Mouse (Mus musculus) testis, adult 2 months (tissue): ENCODE data around the gene Wdr45. TPM values are rescaled to one million over a fixed set of nuclear protein-coding genes. Genes with fewer than 3 reads are reported as not detected.

ENCODE experiments used
- H3K27ac ChIP-seq: fragments of 200-500 bp; 2 replicates; pipeline ENCODE4 v1.5.1; 2012; ENCODE audit warnings: low read depth, low read length; ENCODE audit not compliant: control insufficient read depth, insufficient read depth
- H3K27me3 ChIP-seq: fragments of 200-500 bp; 2 replicates; pipeline ENCODE4 v1.6.1; 2012; ENCODE audit warnings: mild to moderate bottlenecking, low read length, moderate library complexity; ENCODE audit not compliant: control insufficient read depth, insufficient read depth
- H3K36me3 ChIP-seq: fragments of 200-500 bp; 2 replicates; pipeline ENCODE4 v1.6.1; 2012; ENCODE audit warnings: mild to moderate bottlenecking, low read length; ENCODE audit not compliant: control insufficient read depth, insufficient read depth
- H3K4me1 ChIP-seq: fragments of 200-500 bp; 2 replicates; pipeline ENCODE4 v1.6.1; 2012; ENCODE audit warnings: low read length; ENCODE audit not compliant: control insufficient read depth, insufficient read depth
- H3K4me3 ChIP-seq: fragments of 200-500 bp; 2 replicates; pipeline ENCODE4 v1.5.1; 2012; ENCODE audit warnings: low read depth, mild to moderate bottlenecking, low read length, moderate library complexity, mixed read lengths; ENCODE audit not compliant: control insufficient read depth
- CTCF ChIP-seq: fragments of 200-500 bp; IDR thresholded peaks from 2 replicates; pipeline ENCODE4 v1.5.1; 2012; ENCODE audit warnings: low read depth, mild to moderate bottlenecking, inconsistent platforms, low read length, moderate library complexity; ENCODE audit not compliant: control insufficient read depth, insufficient read depth, insufficient replicate concordance
- POLR2A ChIP-seq: fragments of 200-500 bp; IDR thresholded peaks from 2 replicates; pipeline ENCODE4 v1.6.1; 2012; ENCODE audit warnings: low read depth, mild to moderate bottlenecking, inconsistent platforms, low read length, moderate library complexity; ENCODE audit not compliant: control insufficient read depth
- polyA plus RNA-seq: library from polyadenylated mRNA; depleted of rRNA; stranded (reverse); fragments of >200 nt; gene quantifications from 2 replicates; pipeline ENCODE4 v1.2.3, GENCODE M21; 2012

Wdr45 gene
- polyA plus RNA-seq, 1 experiment, result 8.0 TPM

DNA sequence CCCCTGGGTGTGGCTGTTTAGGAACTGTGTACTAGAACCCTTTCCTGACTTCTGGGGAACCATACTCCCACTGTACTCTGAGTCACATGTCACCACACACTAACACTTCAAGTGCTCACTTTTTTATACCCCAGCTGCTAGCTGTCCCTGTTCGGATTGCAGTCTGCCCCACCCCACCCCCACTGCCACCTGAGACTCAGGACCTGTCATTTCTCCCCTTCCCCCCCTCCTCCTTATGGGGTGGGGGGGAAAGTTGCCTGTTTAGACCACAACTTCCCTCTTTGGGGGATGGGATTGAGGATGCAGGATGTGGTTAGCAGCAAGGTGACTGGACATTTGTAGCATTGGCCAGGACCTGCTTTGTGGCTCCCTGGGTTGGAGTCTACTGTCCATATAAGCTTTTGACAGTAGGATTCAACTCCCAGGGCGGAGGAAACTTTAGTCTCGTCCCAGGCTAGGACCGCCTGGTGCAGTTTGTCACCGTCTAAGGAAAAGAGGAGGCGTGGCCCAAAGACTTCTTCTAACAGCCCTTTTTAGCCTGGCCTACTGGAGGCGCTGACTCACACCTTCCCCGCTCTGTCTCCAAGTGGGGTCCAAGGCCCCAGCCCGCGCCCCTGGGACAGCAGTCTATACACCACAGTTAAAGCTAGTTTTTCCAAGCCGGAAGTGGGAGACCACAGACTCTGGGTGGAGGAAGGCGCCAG lies 40.4 kb upstream of the Wdr45 start:
- Histone ChIP-seq H3K4me3 (no peak overlapping the region), H3K27ac (no peak overlapping the region), H3K27me3 (no peaks in the 10 kb centered on the region), H3K4me1 (peaks cover 25% of the 10 kb centered on the region), H3K36me3 (no peaks in the 10 kb centered on the region)
- no peak for TF ChIP-seq CTCF
- TF ChIP-seq POLR2A, result no peak

DNA sequence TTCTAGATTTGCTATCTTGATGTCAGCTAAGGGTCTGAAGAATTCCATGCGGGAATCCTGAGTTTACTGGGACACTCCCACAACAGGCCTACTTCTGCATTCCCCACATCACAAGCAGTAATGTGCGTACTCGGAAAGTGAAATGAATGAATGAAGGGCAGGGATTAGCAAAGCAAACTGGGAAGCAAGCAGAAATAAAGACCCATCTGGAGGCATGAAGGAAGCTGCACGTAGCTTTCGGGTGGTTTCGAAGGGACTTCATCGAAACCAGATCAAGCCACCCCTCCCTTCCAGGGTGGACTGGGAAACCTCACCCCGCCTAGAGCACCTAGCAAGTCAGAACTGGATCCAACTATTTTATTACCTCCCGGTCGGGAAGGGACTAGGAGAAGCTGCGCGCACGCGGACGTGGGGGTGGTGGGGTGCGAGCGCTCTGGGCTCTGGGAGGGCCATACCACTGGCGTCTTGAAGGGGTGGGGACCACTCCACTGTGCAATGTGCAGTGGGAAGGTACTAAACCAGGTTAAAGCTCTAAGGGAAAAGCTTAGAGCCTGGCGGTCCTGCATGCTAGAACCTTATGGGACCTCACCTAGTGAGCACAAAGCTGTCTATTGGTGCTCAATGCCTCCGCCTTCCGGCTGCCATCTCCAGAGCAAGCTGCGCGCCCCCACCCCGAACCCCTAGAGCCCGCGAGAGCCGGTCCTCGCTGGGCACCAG lies 39.7 kb upstream of the Wdr45 start:
- Histone ChIP-seq H3K4me3 (peak overlapping the region; percentile 17), H3K27ac (no peak overlapping the region), H3K27me3 (no peaks in the 10 kb centered on the region), H3K4me1 (peaks cover 25% of the 10 kb centered on the region), H3K36me3 (no peaks in the 10 kb centered on the region)
- TF ChIP-seq POLR2A (no peak), CTCF (no peak)

GRCm38 (mm10) chrX:7675001-7675380 lies 39.1 kb upstream of the Wdr45 start:
- Histone ChIP-seq H3K4me3 (no peak overlapping the region; the same call in 1 of the 2 replicates), H3K36me3 (no peaks in the 10 kb centered on the region), H3K27me3 (no peaks in the 10 kb centered on the region), H3K27ac (no peak overlapping the region), H3K4me1 (peaks cover 25% of the 10 kb centered on the region)
- TF ChIP-seq POLR2A, result no peak
- TF ChIP-seq CTCF, result no peak

DNA sequence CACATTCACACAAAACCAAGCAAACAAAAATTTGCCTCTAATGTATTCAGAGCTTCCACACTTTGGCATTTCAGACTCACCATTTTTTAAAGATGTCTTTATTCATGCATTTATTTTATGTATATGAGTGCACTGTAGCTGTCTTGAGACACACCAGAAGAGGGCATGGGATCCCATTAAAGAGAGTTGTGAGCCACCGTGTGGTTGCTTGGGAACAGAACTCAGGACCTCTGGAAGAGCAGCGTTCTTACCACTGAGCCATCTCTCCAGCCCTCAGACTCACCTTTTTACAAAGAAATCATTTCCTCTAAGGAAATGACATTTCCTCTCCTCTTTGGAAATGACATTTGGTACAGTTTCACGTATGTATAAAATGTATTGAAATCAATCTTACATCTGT lies 35.1 kb upstream of the Wdr45 start:
- Histone ChIP-seq H3K4me1 (peaks cover 9% of the 10 kb centered on the region), H3K4me3 (no peak overlapping the region), H3K36me3 (no peaks in the 10 kb centered on the region), H3K27ac (no peak overlapping the region), H3K27me3 (no peaks in the 10 kb centered on the region)
- TF ChIP-seq CTCF (no peak), POLR2A (no peak)

DNA sequence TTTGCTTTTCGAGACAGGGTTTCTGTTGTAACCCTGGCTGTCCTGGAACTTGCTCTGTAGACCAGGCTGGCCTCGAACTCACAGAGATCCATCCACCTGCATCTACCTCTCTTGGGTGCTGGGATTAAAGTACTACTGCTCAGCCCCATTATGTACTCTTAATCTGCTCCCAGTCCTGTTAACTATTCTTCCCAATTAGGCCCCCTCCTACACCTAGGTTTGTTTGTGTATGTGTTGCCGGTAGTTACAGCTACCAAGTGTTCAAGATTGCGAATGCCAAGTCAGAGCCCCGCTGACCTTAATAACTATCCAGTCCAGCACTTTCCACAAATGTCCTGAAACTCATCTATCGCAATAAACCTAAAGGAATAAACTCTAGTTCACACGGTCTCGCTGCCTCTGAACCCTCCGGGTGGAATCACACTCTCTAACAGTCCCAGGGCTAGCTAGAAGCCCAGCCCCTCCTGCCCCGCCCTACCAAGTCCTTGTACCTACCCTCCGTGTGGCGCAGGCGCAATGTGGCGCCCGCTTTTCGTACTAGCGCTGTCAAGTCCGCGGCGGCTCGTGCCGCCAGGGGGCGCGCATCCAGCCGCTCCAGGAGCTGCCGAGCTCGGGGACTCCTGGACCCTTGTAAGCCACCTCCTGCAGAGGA lies 34.6 kb upstream of the Wdr45 start:
- Histone ChIP-seq H3K27me3 (no peaks in the 10 kb centered on the region), H3K4me1 (peaks cover 4% of the 10 kb centered on the region), H3K27ac (no peak overlapping the region), H3K4me3 (peak overlapping the region; percentile 51), H3K36me3 (no peaks in the 10 kb centered on the region)
- no peak for TF ChIP-seq POLR2A
- peak; percentile 57 for TF ChIP-seq CTCF

DNA sequence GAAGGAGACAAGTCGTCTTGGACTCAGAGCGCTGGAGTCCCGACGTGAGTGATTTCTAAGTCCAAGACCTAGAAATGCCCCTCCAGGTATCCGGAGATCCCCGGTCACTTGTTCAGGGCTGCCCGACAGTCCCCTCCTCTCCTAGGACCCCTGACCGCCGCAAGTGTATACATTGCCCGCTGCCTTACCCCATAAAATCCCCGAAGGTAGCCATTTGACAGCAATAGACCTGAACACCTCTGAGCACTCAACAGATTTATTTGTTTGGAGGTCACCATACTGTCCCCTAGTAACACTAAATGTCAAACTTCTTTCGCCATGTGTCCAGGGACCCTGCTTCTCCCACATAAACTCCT lies 34.1 kb upstream of the Wdr45 start:
- no peak overlapping the region for H3K27ac ChIP-seq
- TF ChIP-seq CTCF (no peak), POLR2A (no peak)
- no peaks in the 10 kb centered on the region for H3K36me3 ChIP-seq
- H3K27me3 ChIP-seq, result no peaks in the 10 kb centered on the region
- H3K4me3 ChIP-seq, result peak overlapping the region; percentile 3
- peaks cover under 1% of the 10 kb centered on the region; the same call in 1 of the 2 replicates for H3K4me1 ChIP-seq

- TF ChIP-seq CTCF, result no peak
- TF ChIP-seq POLR2A, result no peak
- Histone ChIP-seq H3K4me1 (no peaks in the 10 kb centered on the region; the same call in 1 of the 2 replicates), H3K27ac (no peak within 1 kb of the TSS), H3K36me3 (no peaks in the 10 kb centered on the region), H3K4me3 (peak within 1 kb of the TSS; percentile 3; the same call in 1 of the 2 replicates), H3K27me3 (no peaks in the 10 kb centered on the region)
These were observed 33.3 kb upstream of the Wdr45 start, which contains the start of gene Magix for GRCm38 (mm10) chrX:7680864-7681263. Gene Magix (minus strand): TSS chrX:7681251.
